Mouse (Mus musculus): ENCODE data around the gene Ankrd54.

DNA sequence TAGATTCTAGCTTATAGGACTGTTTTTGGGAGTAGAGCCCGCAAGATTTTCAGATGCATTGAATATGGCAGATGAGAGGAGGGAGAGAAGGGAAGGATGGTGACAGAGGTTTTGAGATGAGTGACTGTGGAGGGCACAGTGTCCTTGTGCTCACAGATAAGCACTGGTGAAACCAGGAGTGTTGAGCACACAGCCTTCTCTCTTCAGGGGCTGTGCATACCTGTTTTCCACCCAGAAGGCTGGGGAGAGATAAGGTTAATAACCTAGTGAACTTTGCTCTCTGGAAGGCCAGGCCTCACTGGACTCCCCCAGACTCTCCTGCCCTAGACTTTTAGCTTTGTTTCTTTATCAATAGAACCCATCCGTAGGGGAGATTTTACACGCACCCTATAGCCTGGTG is 5.7 kb upstream of the Ankrd54 start:
- TF ChIP-seq CTCF (IDR thresholded peaks at IDR 0.05; ENCODE audit: extremely low read depth, insufficient read length, insufficient replicate concordance, low read depth, low read length), result no peak
- TF ChIP-seq POLR2A (IDR thresholded peaks at IDR 0.05; ENCODE audit: low read depth, low read length), result no peak
